ENCODE assay signal across 9 mouse cellular contexts in genomic region chr15:100873155-100873554, GRCm38 (mm10). TPM values are rescaled to one million over a fixed set of nuclear protein-coding genes. Genes with fewer than 3 reads are reported as not detected.
DNase-seq lines count a peak whose midpoint lies in the region; ATAC-seq and TF ChIP-seq lines count a peak whose summit lies in the region.
"Had no signal": no experiment of that assay in that cellular context is flagged by ENCODE, and none has a peak within 500 bp of the region (broad histone marks: within the 10 kb centered on the region; RNA-seq: fewer than 3 reads in every experiment).

No protein-coding gene starts in this region.

- 3% methylated on average over 16 of the region's 16 CpGs for WGBS in heart, embryonic 11.5 days (ENCODE audit: insufficient replicate concordance)
- WGBS in heart, embryonic 10.5 days, result 3% methylated on average over 16 of the region's 16 CpGs
- under 1% methylated on average over 16 of the region's 16 CpGs for WGBS in lung, embryonic 14.5 days

- DNase-seq in heart, adult 18-20 months, result peak; percentile 38 to 73
- DNase-seq in embryo, embryonic 11 days, result peak; percentile 93
- DNase-seq in heart, embryonic 10.5 days (ENCODE audit: low spot score), result peak; percentile 91
- DNase-seq in kidney, adult 9 months, result peak; percentile 78
- DNase-seq in lung, embryonic 14.5 days, result peak; percentile 96
- peak; percentile 61 for DNase-seq in ovary, adult 18-20 months (ENCODE audit: low spot score)
- DNase-seq in urinary bladder, adult 18-20 months (ENCODE audit: low spot score in 2 of 2), result peak; percentile 60 to 65

- no peak overlapping the region for H3K4me2 ChIP-seq in heart, embryonic 11.5 days
- no peak overlapping the region for H3K4me2 ChIP-seq in lung, embryonic 14.5 days

- TF ChIP-seq CTCF in lung, embryonic 14.5 days (IDR thresholded peaks at IDR 0.05; ENCODE audit: low read depth), result no peak

- no peak overlapping the region for H3K27ac ChIP-seq in heart, embryonic 11.5 days (ENCODE audit: low read depth, low read length)
- no peak overlapping the region for H3K27ac ChIP-seq in heart, embryonic 10.5 days
- H3K27ac ChIP-seq in lung, embryonic 14.5 days (ENCODE audit: low read depth), result no peak overlapping the region
- H3K27ac ChIP-seq: macrophage had no signal

- H3K4me1 ChIP-seq in heart, embryonic 11.5 days (ENCODE audit: control insufficient read depth, insufficient read depth, low read length), result no peaks in the 10 kb centered on the region
- peaks cover 17% of the 10 kb centered on the region for H3K4me1 ChIP-seq in heart, embryonic 10.5 days
- H3K4me1 ChIP-seq in lung, embryonic 14.5 days (ENCODE audit: insufficient read depth), result no peaks in the 10 kb centered on the region

- peaks cover 58% of the 10 kb centered on the region for H3K27me3 ChIP-seq in heart, embryonic 11.5 days (ENCODE audit: control insufficient read depth, insufficient read depth, low read length)
- H3K27me3 ChIP-seq in heart, embryonic 10.5 days (ENCODE audit: insufficient read depth, poor library complexity, severe bottlenecking), result peaks cover 81% of the 10 kb centered on the region
- H3K27me3 ChIP-seq in lung, embryonic 14.5 days (ENCODE audit: insufficient read depth, low read length), result peaks cover 58% of the 10 kb centered on the region

- ATAC-seq in heart, embryonic 11.5 days (replicated peaks; ENCODE audit: insufficient number of reproducible peaks, low FRiP score, low TSS enrichment), result no peak
- ATAC-seq in lung, embryonic 14.5 days (ENCODE audit: insufficient read depth), result peak; percentile 65

- H3K36me3 ChIP-seq in heart, embryonic 11.5 days (ENCODE audit: control insufficient read depth, insufficient read depth, low read length), result no peaks in the 10 kb centered on the region
- H3K36me3 ChIP-seq in heart, embryonic 10.5 days, result no peaks in the 10 kb centered on the region
- no peaks in the 10 kb centered on the region for H3K36me3 ChIP-seq in lung, embryonic 14.5 days (ENCODE audit: insufficient read depth)

- no peaks in the 10 kb centered on the region for H3K9me3 ChIP-seq in heart, embryonic 11.5 days (replicated peaks; ENCODE audit: control insufficient read depth, low read length)
- H3K9me3 ChIP-seq in heart, embryonic 10.5 days, result no peaks in the 10 kb centered on the region
- no peaks in the 10 kb centered on the region for H3K9me3 ChIP-seq in lung, embryonic 14.5 days (ENCODE audit: low read depth, low read length)

- no peak overlapping the region for H3K9ac ChIP-seq in heart, embryonic 11.5 days (ENCODE audit: low read depth, low read length)
- H3K9ac ChIP-seq in lung, embryonic 14.5 days, result no peak overlapping the region

- no peak overlapping the region for H3K4me3 ChIP-seq in heart, embryonic 11.5 days (ENCODE audit: low read depth, low read length)
- no peak overlapping the region for H3K4me3 ChIP-seq in heart, embryonic 10.5 days
- no peak overlapping the region for H3K4me3 ChIP-seq in lung, embryonic 14.5 days (ENCODE audit: low read depth, low read length)

RNA-seq across cellular contexts. Expression of gene Scn8a, which starts 3.5 kb away (rescaled TPM):
- total RNA-seq in heart, adult 18-20 months (2021), result not detected
- 0.96 and 1.2 TPM in 2 replicates for polyA plus RNA-seq in heart, embryonic 11.5 days (2014; fragmentation: Nextera tagmentation; extraction: Ambion mirVana)
- 0.70 and 2.0 TPM in 2 replicates for polyA plus RNA-seq in heart, embryonic 10.5 days (2016; fragmentation: Nextera tagmentation; extraction: Ambion mirVana)
- polyA plus RNA-seq in lung, embryonic 14.5 days (2014; fragmentation: Nextera tagmentation; extraction: Ambion mirVana), result 1.3 and 2.6 TPM in 2 replicates
- polyA plus RNA-seq: macrophage had no signal
